Mouse (Mus musculus) bone marrow macrophage, adult 2 months (primary cell): ENCODE measurements around the gene Mad1l1.

Experiments used
- CTCF ChIP-seq: IDR thresholded peaks from 2 replicates; pipeline ENCODE4 v1.5.1; 2012; ENCODE audit warnings: low read depth, mild to moderate bottlenecking, low read length, moderate library complexity
- POLR2A ChIP-seq: IDR thresholded peaks from 2 replicates; pipeline ENCODE4 v1.6.1; 2012; ENCODE audit warnings: mild to moderate bottlenecking, low read depth, low read length, borderline replicate concordance

GRCm38 (mm10) chr5:140089263-140089662 is 232.1 kb downstream of the Mad1l1 start:
- TF ChIP-seq CTCF (no peak), POLR2A (no peak)
